Mouse (Mus musculus): ENCODE results near the gene Gm8909. TPM values are rescaled to one million over a fixed set of nuclear protein-coding genes. Genes with fewer than 3 reads are reported as not detected.
"Not testable (repeated sequence)": the region's sequence is repeated elsewhere in the genome, so short reads cannot be mapped to it uniquely, and the experiment has no call there.

The Gm8909 gene
- total and polyA plus RNA-seq, 3 experiments, result not detected

- no peak for DNase-seq
These were observed 6.9 kb downstream of the Gm8909 start for GRCm38 (mm10) chr17:36161129-36162051.

GRCm38 (mm10) chr17:36158264-36158663, 10.1 kb downstream of the Gm8909 start:
- not testable (repeated sequence) for DNase-seq

GRCm38 (mm10) chr17:36157782-36158181, 10.6 kb downstream of the Gm8909 start:
- DNase-seq, result peak; percentile 45

GRCm38 (mm10) chr17:36154271-36155149, 13.8 kb downstream of the Gm8909 start:
- DNase-seq, result no peak

- DNase-seq, result not testable (repeated sequence)
These were observed 17.1 kb downstream of the Gm8909 start for GRCm38 (mm10) chr17:36151200-36151599.

- not testable (repeated sequence) for DNase-seq
These were observed 19.9 kb downstream of the Gm8909 start for GRCm38 (mm10) chr17:36148468-36148867.

GRCm38 (mm10) chr17:36146937-36147336, 21.4 kb downstream of the Gm8909 start:
- not testable (repeated sequence) for DNase-seq

GRCm38 (mm10) chr17:36145861-36146156, 22.5 kb downstream of the Gm8909 start:
- not testable (repeated sequence) for DNase-seq

- DNase-seq, result peak; percentile 34
These were observed 23.1 kb downstream of the Gm8909 start for GRCm38 (mm10) chr17:36145111-36145860.

GRCm38 (mm10) chr17:36136299-36136848, 32.0 kb downstream of the Gm8909 start:
- DNase-seq, result not testable (repeated sequence)

- not testable (repeated sequence) for DNase-seq
These were observed 32.7 kb downstream of the Gm8909 start for GRCm38 (mm10) chr17:36135421-36136231.

- no peak for DNase-seq
These were observed 36.6 kb downstream of the Gm8909 start for GRCm38 (mm10) chr17:36131516-36132265.

GRCm38 (mm10) chr17:36128968-36129817, 39.1 kb downstream of the Gm8909 start, which contains the start of gene Gm7030:
Gene Gm7030, minus strand, starts transcription at chr17:36129425.
- DNase-seq, result not testable (repeated sequence)

GRCm38 (mm10) chr17:36128525-36128924, 39.8 kb downstream of the Gm8909 start:
- not testable (repeated sequence) for DNase-seq

GRCm38 (mm10) chr17:36124111-36124510, 44.2 kb downstream of the Gm8909 start:
- DNase-seq, result not testable (repeated sequence)

GRCm38 (mm10) chr17:36121352-36122020, 46.9 kb downstream of the Gm8909 start, which contains the start of gene Gm19684:
Gene Gm19684, plus strand, starts transcription at chr17:36121678.
- peak; percentile 76 for DNase-seq

GRCm38 (mm10) chr17:36120839-36121238, 47.5 kb downstream of the Gm8909 start:
- peak; percentile 34 for DNase-seq

GRCm38 (mm10) chr17:36116545-36116944, 51.8 kb downstream of the Gm8909 start:
- not testable (repeated sequence) for DNase-seq
